Comparison of ENCODE assay signal across 7 mouse cellular contexts in genomic region chr7:80216566-80216965, GRCm38 (mm10). TPM values are rescaled to one million over a fixed set of nuclear protein-coding genes. Genes with fewer than 3 reads are reported as not detected.
A peak's percentile ranks its signal among the peaks of the same experiment; 100 is the strongest.
DNase-seq lines count a peak whose midpoint lies in the region; ATAC-seq and TF ChIP-seq lines count a peak whose summit lies in the region.

No protein-coding gene starts in this region.

- no peak overlapping the region for H3K4me2 ChIP-seq in limb, embryonic 14.5 days (replicated peaks; ENCODE audit: low read depth, low read length, severe bottlenecking)

- DNase-seq in left cerebral cortex, adult 2 months (ENCODE audit: extremely low spot score in 1 of 2, low spot score in 2 of 2), result peak in 1 of 2 experiments; percentile 44
- no peak for DNase-seq in left cerebral cortex, adult 8-10 months (ENCODE audit: low spot score in 2 of 2)
- DNase-seq in ZHBTc4 (ENCODE audit: low read depth, low spot score), result peak; percentile 35
- DNase-seq in gastrocnemius, postnatal 36 days, result peak; percentile 59 to 65
- no peak for DNase-seq in limb, embryonic 14.5 days (ENCODE audit: low spot score)
- no peak for DNase-seq in thymus, postnatal 36 days
- DNase-seq in natural killer cell, adult 2 months (ENCODE audit: low spot score in 2 of 2), result no peak

- peaks cover 74% of the 10 kb centered on the region for H3K36me3 ChIP-seq in limb, embryonic 14.5 days (ENCODE audit: control insufficient read depth, insufficient read depth, low read length)

- H3K27ac ChIP-seq in left cerebral cortex, adult 2 months, result no peak overlapping the region
- no peak overlapping the region for H3K27ac ChIP-seq in limb, embryonic 14.5 days (replicated peaks; ENCODE audit: low read depth, low read length)

- H3K4me1 ChIP-seq in limb, embryonic 14.5 days (ENCODE audit: control insufficient read depth, insufficient read depth, low read length), result no peaks in the 10 kb centered on the region

- intact Hi-C loops in left cerebral cortex, adult 2 months (cut with DNase I), result loop anchor here (5.0 kb wide), 1 partner anchor 59 kb away; no protein-coding TSS in a partner anchor
- intact Hi-C loops in gastrocnemius, postnatal 36 days (cut with DNase I), result loop anchor here (10.0 kb wide), 1 partner anchor 202 kb away; no protein-coding TSS in a partner anchor

- no peak overlapping the region for H3K9ac ChIP-seq in limb, embryonic 14.5 days (ENCODE audit: low read depth, low read length, severe bottlenecking)

- TF ChIP-seq POLR2A in limb, embryonic 14.5 days (IDR thresholded peaks at IDR 0.05; ENCODE audit: borderline replicate concordance, extremely low read depth, insufficient read depth, insufficient read length), result no peak

- TF ChIP-seq CTCF in left cerebral cortex, adult 2 months (IDR thresholded peaks at IDR 0.05), result peak; percentile 19

- 72% methylated on average over 8 of the region's 8 CpGs for WGBS in limb, embryonic 14.5 days

- no peaks in the 10 kb centered on the region for H3K27me3 ChIP-seq in limb, embryonic 14.5 days (ENCODE audit: control insufficient read depth, insufficient read depth, low read length)

- peak; percentile 31; the same call in 1 of the 2 replicates for ATAC-seq in limb, embryonic 14.5 days (ENCODE audit: low FRiP score, low read depth)

- no peaks in the 10 kb centered on the region for H3K9me3 ChIP-seq in limb, embryonic 14.5 days (ENCODE audit: control insufficient read depth, low read length)

- H3K4me3 ChIP-seq in left cerebral cortex, adult 2 months, result no peak overlapping the region
- no peak overlapping the region for H3K4me3 ChIP-seq in limb, embryonic 14.5 days (replicated peaks; ENCODE audit: low read length)

RNA-seq across cellular contexts. Expression of gene Cib1, which starts 16.0 kb away (rescaled TPM):
- 10 to 100 TPM; 21.7 to 22.4 TPM for total RNA-seq in left cerebral cortex, adult 2 months (2021)
- 10 to 100 TPM; 19.7 to 26.3 (median 25.2) TPM for total RNA-seq in left cerebral cortex, adult 8-10 months (2022)
- 1 to 10 TPM; 4.9 to 8.2 TPM for total RNA-seq in gastrocnemius, postnatal 36 days (2021)
- polyA plus RNA-seq in limb, embryonic 14.5 days (2012; rRNA removed), result 37.8 and 52.0 TPM in 2 replicates
- polyA plus RNA-seq in limb, embryonic 14.5 days (2014; fragmentation: Nextera tagmentation; extraction: Ambion mirVana), result 66.1 and 72.1 TPM in 2 replicates

RNA-seq across cellular contexts. Expression of gene Gdpgp1, which starts 16.1 kb away (rescaled TPM):
- total RNA-seq in left cerebral cortex, adult 2 months (2021), result 1 to 10 TPM; 6.1 to 7.5 TPM
- total RNA-seq in left cerebral cortex, adult 8-10 months (2022), result 1 to 10 TPM; 5.9 to 6.8 (median 6.6) TPM
- total RNA-seq in gastrocnemius, postnatal 36 days (2021), result under 1 TPM; 0.69 to 0.79 TPM
- polyA plus RNA-seq in limb, embryonic 14.5 days (2012; rRNA removed), result 2.0 TPM in 2 replicates
- polyA plus RNA-seq in limb, embryonic 14.5 days (2014; fragmentation: Nextera tagmentation; extraction: Ambion mirVana), result 2.1 and 2.4 TPM in 2 replicates

RNA-seq across cellular contexts. Expression of gene Ttll13, which starts 29.6 kb away (rescaled TPM):
- 1 to 10 TPM; 2.0 to 2.8 TPM for total RNA-seq in left cerebral cortex, adult 2 months (2021)
- total RNA-seq in left cerebral cortex, adult 8-10 months (2022), result 1 to 10 TPM; 1.5 to 2.7 (median 2.1) TPM
- under 1 TPM; 0.17 to 0.33 TPM for total RNA-seq in gastrocnemius, postnatal 36 days (2021)
- polyA plus RNA-seq in limb, embryonic 14.5 days (2012; rRNA removed), result 0.28 and 0.59 TPM in 2 replicates
- polyA plus RNA-seq in limb, embryonic 14.5 days (2014; fragmentation: Nextera tagmentation; extraction: Ambion mirVana), result 0.73 and 0.94 TPM in 2 replicates

RNA-seq across cellular contexts. Expression of gene Sema4b, which starts 29.9 kb away (rescaled TPM):
- 10 to 100 TPM; 19.4 to 20.6 TPM for total RNA-seq in left cerebral cortex, adult 2 months (2021)
- 10 to 100 TPM; 18.6 to 22.7 (median 20.6) TPM for total RNA-seq in left cerebral cortex, adult 8-10 months (2022)
- total RNA-seq in gastrocnemius, postnatal 36 days (2021), result 1 to 10 TPM; 1.6 TPM
- polyA plus RNA-seq in limb, embryonic 14.5 days (2012; rRNA removed), result 8.2 and 12.3 TPM in 2 replicates
- polyA plus RNA-seq in limb, embryonic 14.5 days (2014; fragmentation: Nextera tagmentation; extraction: Ambion mirVana), result 11.5 and 12.0 TPM in 2 replicates

RNA-seq across cellular contexts. Expression of gene Ngrn, which starts 44.4 kb away (rescaled TPM):
- total RNA-seq in left cerebral cortex, adult 2 months (2021), result 10 to 100 TPM; 40.8 to 45.3 TPM
- total RNA-seq in left cerebral cortex, adult 8-10 months (2022), result 10 to 100 TPM; 40.5 to 43.0 (median 41.7) TPM
- 10 to 100 TPM; 16.8 to 20.4 TPM for total RNA-seq in gastrocnemius, postnatal 36 days (2021)
- polyA plus RNA-seq in limb, embryonic 14.5 days (2012; rRNA removed), result 50.0 and 51.6 TPM in 2 replicates
- 47.5 and 49.9 TPM in 2 replicates for polyA plus RNA-seq in limb, embryonic 14.5 days (2014; fragmentation: Nextera tagmentation; extraction: Ambion mirVana)

Comparison
In these comparisons a context has a peak if more than half of its experiments do, and no peak if none do; other contexts are left out.
1. DNase-seq: peak in ZHBTc4 (single experiment) and gastrocnemius, postnatal 36 days (2 of 2); none in left cerebral cortex, adult 8-10 months (0 of 2), limb, embryonic 14.5 days (single experiment), thymus, postnatal 36 days (0 of 2) and natural killer cell, adult 2 months (0 of 2).